Mouse (Mus musculus): ENCODE data around the gene Arhgef15.

GRCm38 (mm10) chr11:68939451-68940304, 17.6 kb downstream of the Arhgef15 start:
- TF ChIP-seq CTCF (IDR thresholded peaks at IDR 0.05; ENCODE audit: low read depth, low read length) (no peak), POLR2A (IDR thresholded peaks at IDR 0.05; ENCODE audit: borderline replicate concordance, low read depth, low read length) (no peak)
